Mouse (Mus musculus) frontal cortex, adult (tissue): ENCODE measurements around the gene Pak7.

Experiments used
- ATAC-seq: cut with Nextera tagmentation; 2 replicates; pipeline ENCODE4 v1.9.2; 2017; ENCODE audit warnings: mild to moderate bottlenecking, moderate library complexity, mixed read lengths; ENCODE audit not compliant: low TSS enrichment

The Pak7 gene

GRCm38 (mm10) chr2:136175030-136175429 lies 212.7 kb downstream of the Pak7 start:
- peak; percentile 94 for ATAC-seq

DNA sequence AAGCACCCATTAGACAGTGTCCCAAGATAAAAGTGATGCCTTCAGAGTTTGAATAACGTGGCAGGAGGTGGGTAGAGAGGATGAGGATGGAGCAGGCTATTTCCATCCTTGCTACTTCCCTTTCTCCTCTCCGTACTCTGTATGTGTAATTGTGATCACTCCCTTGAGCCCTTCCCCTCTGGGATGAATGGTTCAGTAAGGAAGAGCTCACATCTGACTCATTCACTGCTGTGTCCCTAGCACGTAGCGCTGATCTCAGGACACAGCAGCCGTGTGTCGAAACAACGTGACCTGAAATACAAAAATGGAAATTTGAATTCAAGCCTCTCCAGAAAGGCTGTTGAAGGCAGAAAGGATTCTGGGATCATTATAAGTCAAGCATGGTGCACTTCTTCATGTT lies 237.0 kb downstream of the Pak7 start:
- peak; percentile 50; the same call in 1 of the 2 replicates for ATAC-seq

DNA sequence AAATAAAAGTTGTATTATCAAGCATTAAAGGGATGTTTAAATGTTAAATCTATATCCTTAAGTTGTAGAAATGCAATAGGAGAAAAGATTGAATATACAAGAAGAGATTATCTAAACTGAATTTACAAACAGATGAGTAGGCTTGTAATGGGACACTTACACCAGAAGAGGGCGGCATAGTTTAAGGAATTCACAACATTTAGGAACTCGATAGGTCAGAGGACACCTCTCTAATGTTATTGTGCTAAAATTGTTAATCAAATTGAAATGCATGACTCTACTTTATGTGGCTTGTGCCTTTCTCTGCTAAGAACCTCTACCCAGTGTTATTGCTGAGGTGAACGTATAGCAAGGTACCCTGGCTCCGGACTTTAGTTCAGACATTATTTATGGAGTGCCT lies 238.2 kb downstream of the Pak7 start:
- 0 out of 2 replicates have a peak, but pooled peaks have one; percentile 20 for ATAC-seq

GRCm38 (mm10) chr2:136148999-136149398 lies 238.8 kb downstream of the Pak7 start:
- ATAC-seq, result peak; percentile 89

DNA sequence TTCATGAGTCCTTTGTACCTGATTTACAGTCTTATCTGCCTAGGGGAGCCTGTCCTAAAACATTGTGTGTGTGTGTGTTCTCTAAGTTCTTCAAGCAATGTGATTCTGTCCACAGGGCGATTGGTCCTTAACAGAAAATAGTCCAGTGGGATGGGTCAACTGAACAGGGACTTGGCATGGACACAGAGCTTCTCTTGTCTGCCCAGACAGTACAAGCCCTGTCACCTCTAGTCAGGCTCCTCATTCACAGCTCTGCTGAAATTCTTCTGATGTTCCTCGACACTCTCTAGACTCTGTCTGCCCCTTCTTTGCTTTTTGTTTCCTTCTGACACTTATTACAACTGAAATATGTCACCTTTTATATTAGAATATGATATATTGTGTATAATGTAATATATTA lies 247.0 kb downstream of the Pak7 start:
- ATAC-seq, result no peak; the same call in 1 of the 2 replicates

- ATAC-seq, result no peak
These were observed 248.4 kb downstream of the Pak7 start for GRCm38 (mm10) chr2:136139159-136140069.

- no peak for ATAC-seq
These were observed 249.3 kb downstream of the Pak7 start for GRCm38 (mm10) chr2:136138451-136138850.

- no peak for ATAC-seq
These were observed 265.9 kb downstream of the Pak7 start for GRCm38 (mm10) chr2:136121867-136122266.

DNA sequence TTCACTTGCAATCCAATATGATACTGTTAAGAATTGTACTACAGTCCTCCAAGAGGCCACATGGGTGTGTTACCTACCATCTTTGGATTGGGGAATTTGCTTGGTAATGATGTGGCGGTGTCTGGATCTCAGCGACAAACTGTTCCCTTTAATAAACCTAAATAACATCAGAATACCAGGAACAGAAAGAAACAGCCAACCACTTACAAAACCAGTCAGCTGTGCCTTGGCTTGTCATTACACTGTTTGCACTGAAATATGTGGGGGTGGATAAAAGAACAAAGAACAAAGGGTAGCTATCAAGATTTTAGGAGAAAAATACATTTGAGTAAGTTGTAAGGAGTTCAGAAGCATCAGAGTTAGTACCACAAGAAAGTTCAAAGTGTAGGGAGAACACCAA lies 269.8 kb downstream of the Pak7 start:
- ATAC-seq, result no peak

DNA sequence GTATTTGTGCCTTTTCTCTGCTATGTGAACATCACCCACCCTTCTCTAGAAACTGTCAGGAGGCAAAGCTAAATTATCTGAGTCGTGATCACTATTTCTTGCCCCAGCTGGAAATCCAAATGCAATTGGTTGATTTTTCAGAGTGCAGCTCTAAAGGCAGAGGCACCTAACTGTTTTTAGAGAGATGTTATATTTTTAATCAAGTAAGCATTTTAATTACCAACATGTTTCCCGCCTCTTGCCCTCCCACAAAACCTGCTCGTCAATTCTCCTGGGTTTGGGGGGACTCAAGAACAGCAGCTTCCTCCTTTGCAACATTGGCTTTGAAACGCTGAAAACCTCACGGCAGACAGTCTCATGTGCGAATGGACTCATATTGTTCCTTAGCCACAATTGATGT lies 274.4 kb downstream of the Pak7 start:
- peak; percentile 29 for ATAC-seq

DNA sequence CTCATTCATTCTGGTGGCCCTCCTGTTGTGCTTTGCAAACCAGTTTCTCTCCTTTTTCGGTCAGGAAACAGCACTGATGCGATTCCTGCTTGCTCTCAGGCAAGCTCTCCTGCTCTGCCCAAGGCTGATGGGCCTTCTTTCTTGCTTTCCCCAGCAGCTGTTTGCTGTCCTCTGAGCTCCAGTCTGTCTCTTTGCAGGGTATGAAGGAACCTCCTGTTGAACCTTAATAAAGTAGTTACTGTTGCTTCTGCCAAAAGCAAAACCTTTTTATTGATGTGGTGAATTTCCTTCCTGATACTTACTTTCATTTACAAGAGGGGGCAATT lies 278.8 kb downstream of the Pak7 start:
- ATAC-seq, result no peak; the same call in 1 of the 2 replicates

- peak; percentile 78 for ATAC-seq
These were observed 279.4 kb downstream of the Pak7 start for GRCm38 (mm10) chr2:136108124-136109037.

GRCm38 (mm10) chr2:136107597-136107996 lies 280.2 kb downstream of the Pak7 start:
- ATAC-seq, result no peak

GRCm38 (mm10) chr2:136097143-136097542 lies 290.6 kb downstream of the Pak7 start:
- ATAC-seq, result peak; percentile 60

DNA sequence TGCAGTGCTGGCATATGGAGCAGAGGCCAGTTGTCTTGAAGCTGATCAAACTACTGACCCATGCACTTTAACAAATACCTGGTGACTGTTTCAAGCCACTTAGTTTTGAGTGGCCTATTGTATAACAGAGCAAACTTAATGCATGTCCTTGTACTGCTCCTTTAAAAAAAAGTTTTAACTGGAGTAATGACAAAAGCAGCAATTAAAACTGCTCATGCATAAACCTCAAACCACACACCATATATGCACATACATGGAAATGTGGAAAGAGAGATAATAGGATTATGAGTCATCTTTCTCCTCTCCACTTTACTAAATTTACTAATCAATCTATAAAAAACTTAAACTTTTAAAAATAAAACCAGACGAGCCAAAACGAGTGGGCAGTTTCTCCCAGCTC lies 291.8 kb downstream of the Pak7 start:
- no peak for ATAC-seq

DNA sequence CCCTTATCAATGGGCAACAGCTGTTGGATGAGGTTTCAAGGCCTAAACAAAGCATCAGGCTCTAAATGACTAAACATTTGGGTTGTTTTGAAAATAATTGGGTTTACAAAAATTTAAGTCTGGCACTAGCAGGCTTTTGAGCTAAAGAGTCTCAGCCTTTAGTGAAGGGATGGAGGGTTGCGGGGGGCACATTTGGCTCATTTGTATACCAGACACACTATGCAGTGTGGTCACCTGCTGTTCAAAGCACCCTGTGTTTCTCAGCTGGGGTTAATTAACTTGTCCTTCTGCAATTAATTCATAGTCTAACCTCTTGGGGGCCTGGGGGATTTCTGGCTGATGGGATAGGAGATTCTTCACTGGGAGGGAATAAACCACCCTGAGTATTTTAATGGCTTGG lies 323.4 kb downstream of the Pak7 start:
- no peak for ATAC-seq

DNA sequence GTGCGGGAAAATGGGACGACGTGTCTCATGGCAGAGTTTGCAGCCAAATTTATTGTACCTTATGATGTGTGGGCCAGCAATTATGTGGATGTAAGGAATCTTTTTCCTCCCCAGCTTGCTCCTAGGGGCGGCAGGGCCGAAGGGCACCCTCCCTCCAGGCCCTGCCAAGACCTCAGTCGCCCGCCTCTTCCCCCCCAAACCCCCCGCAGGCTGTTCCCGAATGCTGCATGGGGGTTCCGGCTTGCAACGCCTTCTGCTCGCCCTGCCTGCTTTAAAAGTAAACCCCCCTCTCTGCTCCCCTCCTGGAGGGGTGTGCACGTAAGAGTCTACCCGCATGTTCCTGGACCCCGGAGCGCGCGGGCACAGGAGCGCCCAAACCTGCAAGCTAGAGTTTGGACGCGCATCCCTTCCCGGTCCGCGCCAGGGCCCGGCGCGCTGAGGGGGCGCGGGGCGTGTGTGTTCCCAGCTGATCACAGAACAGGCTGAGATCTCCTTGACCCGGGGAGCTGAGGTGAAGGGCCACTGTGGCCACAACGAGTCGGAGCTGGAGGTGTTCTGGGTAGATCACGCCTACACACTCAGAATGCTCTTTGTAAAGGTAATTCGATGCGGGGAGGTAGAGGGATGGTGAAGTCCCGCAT lies 328.6 kb downstream of the Pak7 start:
- 0 out of 2 replicates have a peak, but pooled peaks have one; percentile 19 for ATAC-seq

DNA sequence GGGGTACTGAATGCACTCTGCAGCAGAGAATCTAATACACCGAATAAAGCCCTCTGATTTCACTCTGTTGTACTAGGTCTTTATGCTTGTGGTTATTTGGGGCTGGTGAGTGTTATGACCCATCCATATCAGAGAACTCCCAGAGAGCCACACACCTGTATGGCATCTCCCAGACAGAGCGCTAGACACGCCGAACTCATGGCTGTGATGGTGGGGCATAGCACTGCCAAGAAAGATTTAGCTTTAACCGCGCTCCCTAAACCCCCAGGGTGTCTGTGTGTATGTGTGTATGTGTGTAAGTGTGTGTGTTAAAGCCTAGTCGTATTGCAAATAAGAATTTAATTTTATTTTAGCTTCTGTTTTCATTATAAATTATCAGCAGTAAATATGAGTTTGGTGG lies 329.4 kb downstream of the Pak7 start:
- peak; percentile 16; the same call in 1 of the 2 replicates for ATAC-seq

- peak; percentile 67 for ATAC-seq
These were observed 329.9 kb downstream of the Pak7 start for GRCm38 (mm10) chr2:136057861-136058331.

DNA sequence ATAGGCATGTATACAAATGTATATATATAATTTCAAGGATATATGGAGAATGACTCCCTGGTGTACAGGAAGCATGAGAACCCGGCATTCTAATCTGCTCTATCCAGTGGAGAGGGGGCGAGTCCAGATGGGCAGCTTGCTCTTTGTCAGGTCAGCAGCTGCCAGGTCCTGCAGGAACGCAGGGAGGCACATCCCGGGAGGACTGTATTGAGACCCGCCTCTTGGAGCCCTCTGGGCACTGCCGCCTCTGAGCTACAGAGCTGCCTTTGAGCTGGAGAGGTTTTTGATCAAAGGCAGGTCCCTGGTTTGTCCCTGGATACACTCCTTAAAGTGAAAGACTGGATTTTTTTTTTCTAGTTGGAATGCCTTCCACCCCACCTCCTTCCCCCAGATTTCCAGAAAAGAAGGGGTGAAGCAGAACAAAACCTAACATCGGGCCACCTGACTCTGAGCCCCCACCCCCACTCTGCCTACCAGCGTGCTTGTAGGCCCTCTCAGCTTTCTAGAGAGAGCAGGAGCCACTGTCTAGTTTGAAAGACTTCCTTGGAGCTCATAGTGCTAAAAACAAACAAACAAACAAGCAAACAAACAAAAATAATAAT lies 336.0 kb downstream of the Pak7 start, which contains the start of gene Lamp5:
Gene Lamp5, plus strand, starts transcription at position 552 of the 602 bp plus-strand sequence.
- ATAC-seq, result 0 out of 2 replicates have a peak, but pooled peaks have one; percentile 25
